Mouse (Mus musculus): ENCODE measurements at regions not wholly inside any gene's neighbourhood (a gene's known extent, or its start where the extent isn't known, plus 50 kb on each side); places are given as distances from the start of the nearest gene placed in this dataset.

DNA sequence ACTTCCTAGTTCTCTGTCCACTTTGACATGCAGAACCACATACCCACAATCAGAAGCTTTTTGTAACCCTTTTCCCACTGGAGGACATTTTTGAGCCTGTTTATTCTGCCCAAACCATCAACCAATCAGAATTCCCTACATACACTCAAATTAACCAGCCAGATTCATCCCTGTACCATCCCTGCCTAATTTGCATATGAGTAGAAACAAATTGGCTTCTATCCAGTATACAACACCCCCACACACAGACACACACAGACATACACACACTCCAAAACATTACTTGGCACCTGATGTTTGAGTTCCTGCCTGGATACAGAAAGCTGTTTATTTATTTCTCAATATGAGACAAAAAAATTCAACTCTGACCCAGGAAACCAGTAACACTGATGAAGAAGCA lies 542.2 kb upstream of the B3galt2 start:
- H3K27ac ChIP-seq (ENCODE audit: low read length), result no peak overlapping the region
- H3K27me3 ChIP-seq (ENCODE audit: control insufficient read depth, insufficient read depth, low read length), result no peaks in the 10 kb centered on the region
- no peak overlapping the region for H3K4me2 ChIP-seq (replicated peaks; ENCODE audit: low read depth, low read length)
- ATAC-seq (ENCODE audit: insufficient number of reproducible peaks, insufficient read depth, low FRiP score, low read depth), result no peak
- H3K36me3 ChIP-seq (ENCODE audit: control insufficient read depth, insufficient read depth, low read length), result no peaks in the 10 kb centered on the region
- no peak overlapping the region for H3K4me3 ChIP-seq (ENCODE audit: low read depth, low read length)
- no peak overlapping the region for H3K9ac ChIP-seq (replicated peaks; ENCODE audit: low read depth, low read length)
- no peaks in the 10 kb centered on the region for H3K9me3 ChIP-seq (ENCODE audit: control insufficient read depth, low read depth, low read length)
- no peaks in the 10 kb centered on the region for H3K4me1 ChIP-seq (ENCODE audit: control insufficient read depth, insufficient read depth, low read length)

GRCm38 (mm10) chr1:143122185-143122584 lies 518.3 kb upstream of the B3galt2 start:
- H3K27me3 ChIP-seq (ENCODE audit: control insufficient read depth, insufficient read depth, low read length), result no peaks in the 10 kb centered on the region
- H3K4me2 ChIP-seq (replicated peaks; ENCODE audit: low read depth, low read length), result no peak overlapping the region
- H3K27ac ChIP-seq (ENCODE audit: low read length), result no peak overlapping the region
- no peak for ATAC-seq (ENCODE audit: insufficient number of reproducible peaks, insufficient read depth, low FRiP score, low read depth)
- no peaks in the 10 kb centered on the region for H3K36me3 ChIP-seq (ENCODE audit: control insufficient read depth, insufficient read depth, low read length)
- no peaks in the 10 kb centered on the region for H3K9me3 ChIP-seq (ENCODE audit: control insufficient read depth, low read depth, low read length)
- H3K4me3 ChIP-seq (ENCODE audit: low read depth, low read length), result no peak overlapping the region
- no peak overlapping the region for H3K9ac ChIP-seq (replicated peaks; ENCODE audit: low read depth, low read length)
- no peaks in the 10 kb centered on the region for H3K4me1 ChIP-seq (ENCODE audit: control insufficient read depth, insufficient read depth, low read length)

GRCm38 (mm10) chr1:143130257-143130656 lies 510.2 kb upstream of the B3galt2 start:
- no peaks in the 10 kb centered on the region for H3K36me3 ChIP-seq (ENCODE audit: control insufficient read depth, insufficient read depth, low read length)
- 84% methylated on average over 1 of the region's 1 CpGs for WGBS
- H3K9me3 ChIP-seq (ENCODE audit: control insufficient read depth, low read depth, low read length), result no peaks in the 10 kb centered on the region
- no peak overlapping the region for H3K4me2 ChIP-seq (replicated peaks; ENCODE audit: low read depth, low read length)
- no peaks in the 10 kb centered on the region for H3K4me1 ChIP-seq (ENCODE audit: control insufficient read depth, insufficient read depth, low read length)
- H3K9ac ChIP-seq (replicated peaks; ENCODE audit: low read depth, low read length), result no peak overlapping the region
- H3K27ac ChIP-seq (ENCODE audit: low read length), result no peak overlapping the region
- no peaks in the 10 kb centered on the region for H3K27me3 ChIP-seq (ENCODE audit: control insufficient read depth, insufficient read depth, low read length)
- H3K4me3 ChIP-seq (ENCODE audit: low read depth, low read length), result no peak overlapping the region
- ATAC-seq (ENCODE audit: insufficient number of reproducible peaks, insufficient read depth, low FRiP score, low read depth), result no peak

- H3K27ac ChIP-seq (ENCODE audit: low read length), result no peak overlapping the region
- ATAC-seq (ENCODE audit: insufficient number of reproducible peaks, insufficient read depth, low FRiP score, low read depth), result no peak
- no peaks in the 10 kb centered on the region for H3K27me3 ChIP-seq (ENCODE audit: control insufficient read depth, insufficient read depth, low read length)
- no peak overlapping the region for H3K4me3 ChIP-seq (ENCODE audit: low read depth, low read length)
- H3K9ac ChIP-seq (replicated peaks; ENCODE audit: low read depth, low read length), result no peak overlapping the region
- H3K36me3 ChIP-seq (ENCODE audit: control insufficient read depth, insufficient read depth, low read length), result no peaks in the 10 kb centered on the region
- H3K4me2 ChIP-seq (replicated peaks; ENCODE audit: low read depth, low read length), result no peak overlapping the region
- H3K9me3 ChIP-seq (ENCODE audit: control insufficient read depth, low read depth, low read length), result no peaks in the 10 kb centered on the region
- H3K4me1 ChIP-seq (ENCODE audit: control insufficient read depth, insufficient read depth, low read length), result no peaks in the 10 kb centered on the region
- 69% methylated on average over 2 of the region's 2 CpGs for WGBS
Observed at GRCm38 (mm10) chr1:143132806-143133205, 507.7 kb upstream of the B3galt2 start.

- Histone ChIP-seq H3K36me3 (ENCODE audit: control insufficient read depth, insufficient read depth, low read length) (no peaks in the 10 kb centered on the region), H3K27ac (ENCODE audit: low read length) (no peak overlapping the region), H3K9ac (replicated peaks; ENCODE audit: low read depth, low read length) (no peak overlapping the region), H3K9me3 (ENCODE audit: control insufficient read depth, low read depth, low read length) (no peaks in the 10 kb centered on the region), H3K4me1 (ENCODE audit: control insufficient read depth, insufficient read depth, low read length) (no peaks in the 10 kb centered on the region), H3K4me2 (replicated peaks; ENCODE audit: low read depth, low read length) (no peak overlapping the region), H3K27me3 (ENCODE audit: control insufficient read depth, insufficient read depth, low read length) (no peaks in the 10 kb centered on the region), H3K4me3 (ENCODE audit: low read depth, low read length) (no peak overlapping the region)
- 58% methylated on average over 4 of the region's 4 CpGs for WGBS
- no peak for ATAC-seq (ENCODE audit: insufficient number of reproducible peaks, insufficient read depth, low FRiP score, low read depth)
Observed at GRCm38 (mm10) chr1:143145111-143145984, 495.1 kb upstream of the B3galt2 start.

DNA sequence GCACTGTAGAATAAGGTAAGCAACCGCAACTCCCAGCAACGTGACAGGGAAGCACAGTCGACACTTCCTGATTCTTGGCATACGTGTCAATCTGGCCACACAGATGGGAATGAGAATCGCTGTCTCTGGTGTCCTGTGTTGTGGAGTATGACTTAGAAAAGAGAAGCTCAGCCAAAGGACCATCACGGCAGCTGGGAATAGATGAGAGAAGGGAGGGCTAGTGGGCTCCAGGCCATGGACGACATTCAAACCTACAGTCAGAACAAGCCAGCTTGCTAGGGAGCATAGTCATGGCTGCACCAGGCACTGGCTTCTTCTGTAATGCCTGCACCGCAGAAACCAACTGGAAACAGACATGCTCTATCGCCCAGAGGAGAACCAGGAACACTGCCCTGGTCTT lies 469.2 kb upstream of the B3galt2 start:
- Histone ChIP-seq H3K4me2 (replicated peaks; ENCODE audit: low read depth, low read length) (no peak overlapping the region), H3K9me3 (ENCODE audit: control insufficient read depth, low read depth, low read length) (no peaks in the 10 kb centered on the region), H3K4me1 (ENCODE audit: control insufficient read depth, insufficient read depth, low read length) (no peaks in the 10 kb centered on the region), H3K4me3 (ENCODE audit: low read depth, low read length) (no peak overlapping the region), H3K9ac (replicated peaks; ENCODE audit: low read depth, low read length) (no peak overlapping the region), H3K27ac (ENCODE audit: low read length) (no peak overlapping the region), H3K27me3 (ENCODE audit: control insufficient read depth, insufficient read depth, low read length) (no peaks in the 10 kb centered on the region), H3K36me3 (ENCODE audit: control insufficient read depth, insufficient read depth, low read length) (no peaks in the 10 kb centered on the region)
- 87% methylated on average over 9 of the region's 9 CpGs for WGBS
- no peak for ATAC-seq (ENCODE audit: insufficient number of reproducible peaks, insufficient read depth, low FRiP score, low read depth)

GRCm38 (mm10) chr1:143173836-143174235 lies 466.6 kb upstream of the B3galt2 start:
- Histone ChIP-seq H3K4me3 (ENCODE audit: low read depth, low read length) (no peak overlapping the region), H3K27ac (ENCODE audit: low read length) (no peak overlapping the region), H3K9ac (replicated peaks; ENCODE audit: low read depth, low read length) (no peak overlapping the region), H3K4me1 (ENCODE audit: control insufficient read depth, insufficient read depth, low read length) (no peaks in the 10 kb centered on the region), H3K9me3 (ENCODE audit: control insufficient read depth, low read depth, low read length) (no peaks in the 10 kb centered on the region), H3K27me3 (ENCODE audit: control insufficient read depth, insufficient read depth, low read length) (no peaks in the 10 kb centered on the region), H3K36me3 (ENCODE audit: control insufficient read depth, insufficient read depth, low read length) (no peaks in the 10 kb centered on the region), H3K4me2 (replicated peaks; ENCODE audit: low read depth, low read length) (no peak overlapping the region)
- no peak for ATAC-seq (ENCODE audit: insufficient number of reproducible peaks, insufficient read depth, low FRiP score, low read depth)
- 89% methylated on average over 2 of the region's 2 CpGs for WGBS

DNA sequence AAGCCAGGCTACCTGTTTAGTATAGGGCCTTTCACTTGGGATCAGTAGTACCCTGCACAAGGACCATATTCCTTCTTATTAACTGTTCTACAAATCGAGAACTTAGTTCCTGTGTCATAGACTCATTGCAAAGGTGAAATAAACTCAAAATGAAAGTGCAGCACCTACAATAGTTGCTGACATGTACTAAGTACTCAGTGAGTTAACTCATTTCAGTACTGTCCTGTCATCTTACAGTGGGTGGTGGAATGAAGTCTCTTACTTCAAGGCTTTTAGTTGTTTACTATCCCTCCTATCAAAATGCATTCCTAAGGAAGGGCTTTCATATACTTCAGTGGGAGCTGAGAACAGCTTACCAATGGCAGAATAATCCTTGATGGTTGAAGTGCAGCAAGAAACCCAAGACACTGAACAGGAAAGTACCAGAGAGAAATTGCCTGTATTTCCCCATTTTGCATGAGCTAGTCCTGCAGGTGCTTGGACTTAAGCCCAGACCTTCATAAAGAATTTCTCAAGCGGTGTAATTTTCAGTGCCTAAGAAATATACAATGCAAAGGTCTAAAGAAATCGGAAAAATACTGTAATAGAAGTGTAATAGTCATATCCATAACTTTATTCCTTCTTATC lies 448.2 kb upstream of the B3galt2 start:
- ATAC-seq (ENCODE audit: insufficient number of reproducible peaks, insufficient read depth, low FRiP score, low read depth), result no peak
- no peak overlapping the region for H3K27ac ChIP-seq (ENCODE audit: low read length)
- H3K4me3 ChIP-seq (ENCODE audit: low read depth, low read length), result no peak overlapping the region
- no peaks in the 10 kb centered on the region for H3K36me3 ChIP-seq (ENCODE audit: control insufficient read depth, insufficient read depth, low read length)
- 67% methylated on average over 3 of the region's 3 CpGs for WGBS
- H3K27me3 ChIP-seq (ENCODE audit: control insufficient read depth, insufficient read depth, low read length), result no peaks in the 10 kb centered on the region
- no peaks in the 10 kb centered on the region for H3K4me1 ChIP-seq (ENCODE audit: control insufficient read depth, insufficient read depth, low read length)
- H3K9ac ChIP-seq (replicated peaks; ENCODE audit: low read depth, low read length), result no peak overlapping the region
- H3K9me3 ChIP-seq (ENCODE audit: control insufficient read depth, low read depth, low read length), result no peaks in the 10 kb centered on the region
- H3K4me2 ChIP-seq (replicated peaks; ENCODE audit: low read depth, low read length), result no peak overlapping the region
